Mouse (Mus musculus): ENCODE data around the gene Fam167b. TPM values are rescaled to one million over a fixed set of nuclear protein-coding genes. Genes with fewer than 3 reads are reported as not detected.

The Fam167b gene
- polyA plus RNA-seq, 1 experiment from 2014 or later, result 5.1 TPM

DNA sequence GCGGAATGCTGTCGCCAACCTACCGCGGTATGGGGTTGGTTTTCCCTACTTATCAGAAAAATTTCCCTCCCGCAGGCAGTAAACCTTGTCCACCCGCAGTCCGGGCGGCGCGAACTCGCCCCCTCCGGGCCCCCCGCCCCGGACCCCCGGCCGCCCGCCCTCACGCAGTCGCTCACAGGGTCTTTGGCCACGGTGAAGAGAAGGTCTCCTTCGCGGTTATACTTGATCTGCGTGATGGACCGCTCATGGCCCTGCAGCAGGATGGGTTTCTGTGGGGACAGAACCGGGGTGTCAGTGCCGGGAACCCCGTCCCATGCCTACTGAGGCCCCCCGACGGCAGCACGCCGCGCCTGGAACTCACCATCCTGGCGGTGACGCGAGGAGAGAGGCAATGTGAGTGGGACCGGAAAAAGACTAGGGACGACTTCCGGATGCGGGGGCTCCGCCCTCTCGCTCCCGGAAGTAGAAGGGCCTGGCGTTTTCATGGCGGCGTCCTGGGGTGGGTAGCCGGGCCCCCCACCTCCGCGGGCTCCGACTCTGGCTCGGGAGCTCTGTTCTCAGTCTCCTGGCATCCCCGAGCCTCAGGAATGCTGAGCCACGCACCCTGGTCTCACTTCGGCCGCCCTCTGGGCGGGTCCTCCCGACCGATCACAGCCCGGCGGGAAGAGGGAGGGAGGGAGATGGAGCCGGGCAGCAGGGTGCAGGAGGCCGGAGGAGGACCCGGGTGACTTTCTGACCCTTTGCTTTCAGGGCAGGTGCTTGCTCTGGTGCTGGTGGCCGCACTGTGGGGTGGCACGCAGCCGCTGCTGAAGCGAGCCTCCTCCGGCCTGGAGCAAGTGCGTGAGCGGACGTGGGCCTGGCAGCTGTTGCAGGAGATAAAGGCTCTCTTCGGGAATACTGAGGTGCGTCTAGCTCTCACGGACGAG is 22.1 kb upstream of the Fam167b start, which contains the start of the genes Eif3i and Tmem234:
Gene Eif3i (minus strand): TSS at position 416 of the 926 bp plus-strand sequence.
Gene Tmem234 (plus strand): TSS at position 436 of the 926 bp plus-strand sequence.
- H3K27ac ChIP-seq, result peak within 1 kb of the TSS; percentile 37; the same call in 1 of the 2 replicates
- ATAC-seq (ENCODE audit: insufficient number of reproducible peaks, insufficient read depth, low FRiP score, low TSS enrichment), result peak; percentile 64
- no peaks in the 10 kb centered on the region for H3K9me3 ChIP-seq
- H3K27me3 ChIP-seq, result no peaks in the 10 kb centered on the region
- H3K9ac ChIP-seq, result peak within 1 kb of the TSS; percentile 83
- peak within 1 kb of the TSS; percentile 79 for H3K4me2 ChIP-seq (replicated peaks)
- peaks cover 23% of the 10 kb centered on the region for H3K4me1 ChIP-seq
- peaks cover 57% of the 10 kb centered on the region for H3K36me3 ChIP-seq
- H3K4me3 ChIP-seq, result peak within 1 kb of the TSS; percentile 83
- WGBS, result under 1% methylated on average over 74 of the region's 74 CpGs

DNA sequence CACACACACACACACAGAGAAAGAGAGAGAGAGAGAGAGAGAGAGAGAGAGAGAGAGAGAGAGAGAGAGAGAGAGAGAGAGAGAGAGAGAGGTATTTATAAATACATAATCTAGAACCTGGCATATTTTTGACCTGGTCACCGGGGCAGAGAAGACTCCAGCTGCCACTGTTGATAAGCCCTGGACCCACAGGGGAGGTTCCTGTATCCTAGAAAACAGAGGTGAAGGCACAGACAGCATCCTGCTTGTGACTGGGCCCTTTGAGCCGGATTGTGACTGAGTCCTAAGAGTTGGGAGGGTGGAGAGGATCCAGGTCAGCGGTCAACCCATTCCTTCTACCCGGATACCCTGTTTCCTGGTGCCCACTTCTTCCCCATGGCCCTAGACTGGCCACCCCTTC is 10.5 kb upstream of the Fam167b start:
- no peak for ATAC-seq (ENCODE audit: insufficient number of reproducible peaks, insufficient read depth, low FRiP score, low TSS enrichment)
- no peak overlapping the region for H3K9ac ChIP-seq
- no peak overlapping the region for H3K4me2 ChIP-seq (replicated peaks)
- H3K27me3 ChIP-seq, result no peaks in the 10 kb centered on the region
- H3K9me3 ChIP-seq, result no peaks in the 10 kb centered on the region
- H3K36me3 ChIP-seq, result peaks cover 36% of the 10 kb centered on the region
- H3K4me3 ChIP-seq, result no peak overlapping the region
- 68% methylated on average over 4 of the region's 4 CpGs for WGBS
- H3K4me1 ChIP-seq, result no peaks in the 10 kb centered on the region
- H3K27ac ChIP-seq, result no peak overlapping the region

GRCm38 (mm10) chr4:129586943-129587342 is 8.6 kb upstream of the Fam167b start:
- Histone ChIP-seq H3K9me3 (no peaks in the 10 kb centered on the region), H3K4me2 (replicated peaks) (no peak overlapping the region), H3K36me3 (peaks cover 18% of the 10 kb centered on the region), H3K27ac (no peak overlapping the region), H3K27me3 (no peaks in the 10 kb centered on the region), H3K9ac (no peak overlapping the region), H3K4me3 (no peak overlapping the region), H3K4me1 (no peaks in the 10 kb centered on the region)
- 64% methylated on average over 1 of the region's 1 CpGs for WGBS
- no peak for ATAC-seq (ENCODE audit: insufficient number of reproducible peaks, insufficient read depth, low FRiP score, low TSS enrichment)

GRCm38 (mm10) chr4:129585773-129586172 is 7.4 kb upstream of the Fam167b start:
- Histone ChIP-seq H3K4me3 (no peak overlapping the region; the same call in 1 of the 2 replicates), H3K36me3 (peaks cover 7% of the 10 kb centered on the region), H3K4me1 (no peaks in the 10 kb centered on the region), H3K9ac (no peak overlapping the region), H3K9me3 (no peaks in the 10 kb centered on the region), H3K4me2 (replicated peaks) (peak overlapping the region; percentile 70), H3K27me3 (no peaks in the 10 kb centered on the region), H3K27ac (no peak overlapping the region)
- 78% methylated on average over 9 of the region's 9 CpGs for WGBS
- ATAC-seq (ENCODE audit: insufficient number of reproducible peaks, insufficient read depth, low FRiP score, low TSS enrichment), result no peak

DNA sequence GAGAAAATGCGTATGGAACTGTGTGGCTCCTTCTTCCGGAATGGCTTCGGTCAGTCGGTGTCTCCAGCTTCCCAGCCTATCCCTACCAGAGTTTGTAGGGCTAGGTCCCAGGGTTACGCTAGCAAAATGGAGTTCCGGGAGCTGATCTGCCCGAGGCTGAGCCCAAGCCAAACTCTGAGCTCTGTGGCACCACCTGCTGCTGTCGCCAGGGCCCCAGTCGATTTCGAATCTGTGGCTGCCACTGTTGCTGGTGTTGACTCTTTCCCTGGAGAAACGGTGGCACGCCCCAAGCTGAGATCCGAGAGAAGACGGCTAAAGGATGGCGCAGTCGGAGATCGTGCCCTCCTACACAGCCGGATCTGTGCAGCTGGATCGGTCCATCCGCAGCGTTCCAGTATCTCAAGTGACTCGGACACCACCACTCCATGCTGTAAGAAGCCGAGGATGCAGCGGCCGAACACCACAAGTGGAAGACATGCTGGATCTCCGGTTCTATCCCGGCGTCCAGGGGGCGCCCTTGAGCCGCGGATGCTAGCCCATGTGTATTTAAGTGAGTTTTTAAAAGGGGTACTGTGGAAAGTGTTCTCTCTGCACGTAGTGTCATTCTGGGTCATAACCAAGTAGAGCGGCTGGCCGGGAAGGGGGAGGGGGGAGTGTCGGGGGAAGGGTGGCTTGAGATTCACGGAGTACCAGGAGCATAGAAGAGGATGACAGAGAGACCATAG is 6.7 kb upstream of the Fam167b start:
- no peaks in the 10 kb centered on the region for H3K4me1 ChIP-seq
- H3K4me3 ChIP-seq, result peak overlapping the region; percentile 46
- no peaks in the 10 kb centered on the region for H3K27me3 ChIP-seq
- peak overlapping the region; percentile 45 for H3K9ac ChIP-seq
- 0 out of 2 replicates have a peak overlapping the region, but pooled peaks have one; percentile 23 for H3K27ac ChIP-seq
- H3K9me3 ChIP-seq, result no peaks in the 10 kb centered on the region
- WGBS, result 1% methylated on average over 36 of the region's 36 CpGs
- H3K36me3 ChIP-seq, result peaks cover under 1% of the 10 kb centered on the region; the same call in 1 of the 2 replicates
- peak overlapping the region; percentile 70 for H3K4me2 ChIP-seq (replicated peaks)
- ATAC-seq (ENCODE audit: insufficient number of reproducible peaks, insufficient read depth, low FRiP score, low TSS enrichment), result peak; percentile 84

- Histone ChIP-seq H3K4me1 (no peaks in the 10 kb centered on the region), H3K9me3 (no peaks in the 10 kb centered on the region), H3K4me3 (peak overlapping the region; percentile 46), H3K27me3 (no peaks in the 10 kb centered on the region), H3K4me2 (replicated peaks) (peak overlapping the region; percentile 70), H3K9ac (no peak overlapping the region), H3K27ac (no peak overlapping the region), H3K36me3 (no peaks in the 10 kb centered on the region)
- 67% methylated on average over 1 of the region's 1 CpGs for WGBS
- no peak for ATAC-seq (ENCODE audit: insufficient number of reproducible peaks, insufficient read depth, low FRiP score, low TSS enrichment)
These were observed 6.0 kb upstream of the Fam167b start for GRCm38 (mm10) chr4:129584370-129584769.

GRCm38 (mm10) chr4:129582251-129582650 is 3.9 kb upstream of the Fam167b start:
- no peaks in the 10 kb centered on the region for H3K9me3 ChIP-seq
- no peak overlapping the region for H3K4me3 ChIP-seq
- no peak for ATAC-seq (ENCODE audit: insufficient number of reproducible peaks, insufficient read depth, low FRiP score, low TSS enrichment)
- WGBS, result 83% methylated on average over 1 of the region's 1 CpGs
- no peaks in the 10 kb centered on the region for H3K36me3 ChIP-seq
- no peaks in the 10 kb centered on the region for H3K27me3 ChIP-seq
- H3K9ac ChIP-seq, result no peak overlapping the region
- no peak overlapping the region for H3K4me2 ChIP-seq (replicated peaks)
- no peak overlapping the region for H3K27ac ChIP-seq
- H3K4me1 ChIP-seq, result no peaks in the 10 kb centered on the region

GRCm38 (mm10) chr4:129580347-129580746 is 2.0 kb upstream of the Fam167b start:
- no peaks in the 10 kb centered on the region for H3K36me3 ChIP-seq
- no peaks in the 10 kb centered on the region for H3K4me1 ChIP-seq
- no peak overlapping the region for H3K4me3 ChIP-seq
- H3K9me3 ChIP-seq, result no peaks in the 10 kb centered on the region
- H3K27ac ChIP-seq, result no peak overlapping the region
- 69% methylated on average over 7 of the region's 7 CpGs for WGBS
- H3K27me3 ChIP-seq, result no peaks in the 10 kb centered on the region
- no peak overlapping the region for H3K4me2 ChIP-seq (replicated peaks)
- no peak overlapping the region for H3K9ac ChIP-seq
- no peak for ATAC-seq (ENCODE audit: insufficient number of reproducible peaks, insufficient read depth, low FRiP score, low TSS enrichment)

- no peak for ATAC-seq (ENCODE audit: insufficient number of reproducible peaks, insufficient read depth, low FRiP score, low TSS enrichment)
- H3K4me1 ChIP-seq, result peaks cover 4% of the 10 kb centered on the region; the same call in 1 of the 2 replicates
These were observed 661 bp downstream of the Fam167b start for GRCm38 (mm10) chr4:129577688-129578087.

DNA sequence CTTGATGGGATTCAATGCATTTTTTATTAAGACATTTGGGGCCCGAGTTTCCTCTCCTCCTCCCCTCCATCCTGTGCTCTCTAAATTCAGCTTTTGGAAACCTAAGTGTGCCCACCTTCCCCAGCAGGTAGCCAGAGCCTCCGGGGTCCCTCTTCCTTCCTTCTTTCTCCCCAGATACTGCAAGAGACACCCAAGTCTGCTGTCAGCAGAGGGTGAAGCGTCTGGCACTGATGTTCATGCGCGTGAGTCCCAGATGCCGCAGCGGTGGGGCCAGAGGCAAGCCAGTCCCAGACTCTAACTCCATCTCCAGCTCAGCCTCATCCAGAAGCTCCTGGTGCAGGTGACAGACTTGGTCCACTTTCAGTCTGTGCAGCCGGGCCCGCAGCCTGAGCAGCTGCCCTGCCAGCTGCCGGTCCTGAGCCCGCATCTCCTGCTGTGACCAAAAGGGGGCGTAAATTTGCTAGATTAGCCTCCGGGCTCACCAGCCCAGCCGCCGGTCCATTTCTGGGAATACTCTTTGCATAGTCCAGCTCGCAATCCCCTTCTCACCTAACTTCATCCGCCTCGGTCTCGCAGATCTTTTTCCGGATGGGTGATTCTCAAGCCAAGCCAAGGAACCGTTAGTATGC is 1.4 kb downstream of the Fam167b start:
- no peak overlapping the region for H3K4me3 ChIP-seq
- H3K36me3 ChIP-seq, result no peaks in the 10 kb centered on the region
- no peaks in the 10 kb centered on the region for H3K27me3 ChIP-seq
- 35% methylated on average over 21 of the region's 21 CpGs for WGBS
- no peak for ATAC-seq (ENCODE audit: insufficient number of reproducible peaks, insufficient read depth, low FRiP score, low TSS enrichment)
- H3K9ac ChIP-seq, result no peak overlapping the region
- no peak overlapping the region for H3K27ac ChIP-seq
- no peaks in the 10 kb centered on the region for H3K9me3 ChIP-seq
- H3K4me2 ChIP-seq (replicated peaks), result peak overlapping the region; percentile 12; the same call in 1 of the 2 replicates
- H3K4me1 ChIP-seq, result peaks cover 4% of the 10 kb centered on the region; the same call in 1 of the 2 replicates

More at GRCm38 (mm10) chr4:129577688-129578087, 661 bp downstream of the Fam167b start:
- no peaks in the 10 kb centered on the region for H3K9me3 ChIP-seq
- whole genome bisulfite sequencing, result 81% methylated on average over 7 of the region's 7 CpGs
- no peaks in the 10 kb centered on the region for H3K36me3 ChIP-seq
- no peak overlapping the region for H3K27ac ChIP-seq
- H3K4me3 ChIP-seq, result no peak overlapping the region
- no peaks in the 10 kb centered on the region for H3K27me3 ChIP-seq
- H3K9ac ChIP-seq, result no peak overlapping the region
- H3K4me2 ChIP-seq (replicated peaks), result no peak overlapping the region

- no peak overlapping the region for H3K4me2 ChIP-seq (replicated peaks)
These were observed 3.0 kb downstream of the Fam167b start for GRCm38 (mm10) chr4:129575171-129575844.

More at GRCm38 (mm10) chr4:129575171-129575844, 3.0 kb downstream of the Fam167b start:
- no peak for ATAC-seq (ENCODE audit: insufficient number of reproducible peaks, insufficient read depth, low FRiP score, low TSS enrichment)
- Histone ChIP-seq H3K9me3 (no peaks in the 10 kb centered on the region), H3K27ac (0 out of 2 replicates have a peak overlapping the region, but pooled peaks have one; percentile 11), H3K4me1 (peaks cover 4% of the 10 kb centered on the region; the same call in 1 of the 2 replicates), H3K27me3 (no peaks in the 10 kb centered on the region), H3K4me3 (no peak overlapping the region), H3K9ac (no peak overlapping the region), H3K36me3 (no peaks in the 10 kb centered on the region)
- WGBS, result 52% methylated on average over 7 of the region's 8 CpGs
